Mouse (Mus musculus) heart, embryonic 13.5 days (tissue): ENCODE data around the gene Fgfr2. TPM values are rescaled to one million over a fixed set of nuclear protein-coding genes. Genes with fewer than 3 reads are reported as not detected.

Source experiments
- ATAC-seq: fragments of 200-750 bp; cut with Nextera tagmentation; 2 replicates; pipeline ENCODE4 v1.8.0; 2017; ENCODE audit warnings: moderate TSS enrichment; ENCODE audit not compliant: insufficient number of reproducible peaks, low FRiP score, low TSS enrichment; ENCODE audit errors: extremely low read depth
- H3K27ac ChIP-seq: fragments of 300-500 bp; sonication (generic); replicated peaks from 2 replicates; pipeline ENCODE4 v1.5.1; 2015; ENCODE audit warnings: moderate library complexity, mild to moderate bottlenecking, inconsistent platforms
- H3K27me3 ChIP-seq: fragments of 300-500 bp; sonication (generic); replicated peaks from 2 replicates; pipeline ENCODE4 v1.6.1; 2015; ENCODE audit warnings: mild to moderate bottlenecking, inconsistent platforms
- H3K36me3 ChIP-seq: fragments of 300-500 bp; sonication (generic); 2 replicates; pipeline ENCODE4 v1.6.1; 2015; ENCODE audit warnings: mild to moderate bottlenecking, inconsistent platforms
- H3K4me1 ChIP-seq: fragments of 300-500 bp; sonication (generic); 2 replicates; pipeline ENCODE4 v1.6.1; 2015; ENCODE audit warnings: inconsistent platforms
- H3K4me2 ChIP-seq: fragments of 300-500 bp; sonication (generic); 2 replicates; pipeline ENCODE4 v1.6.1; 2015; ENCODE audit warnings: inconsistent platforms, mild to moderate bottlenecking, moderate library complexity
- H3K4me3 ChIP-seq: fragments of 300-500 bp; sonication (generic); 2 replicates; pipeline ENCODE4 v1.5.1; 2015; ENCODE audit warnings: moderate library complexity, mild to moderate bottlenecking, inconsistent platforms
- H3K9ac ChIP-seq: fragments of 300-500 bp; sonication (generic); 2 replicates; pipeline ENCODE4 v1.6.1; 2015; ENCODE audit warnings: inconsistent platforms, mild to moderate bottlenecking, moderate library complexity
- H3K9me3 ChIP-seq: fragments of 300-500 bp; sonication (generic); 2 replicates; pipeline ENCODE4 v1.6.1; 2016; ENCODE audit warnings: inconsistent platforms
- WGBS: fragments of 180-500 bp; shearing (Covaris S2); methylation state at CpG from one replicate; pipeline ENCODE4 v1.1.7; 2015; ENCODE audit warnings: mixed read lengths; 5-methylcytosine and 5-hydroxymethylcytosine counted together
- polyA plus RNA-seq: library from polyadenylated mRNA; unstranded; fragments of >200 nt; fragmentation: Nextera tagmentation; extraction: Ambion mirVana; gene quantifications from 2 replicates; pipeline ENCODE4 v1.2.1, GENCODE M21; 2015

Gene Fgfr2
- polyA plus RNA-seq, 1 experiment from 2014 or later, result 22.5 TPM

DNA sequence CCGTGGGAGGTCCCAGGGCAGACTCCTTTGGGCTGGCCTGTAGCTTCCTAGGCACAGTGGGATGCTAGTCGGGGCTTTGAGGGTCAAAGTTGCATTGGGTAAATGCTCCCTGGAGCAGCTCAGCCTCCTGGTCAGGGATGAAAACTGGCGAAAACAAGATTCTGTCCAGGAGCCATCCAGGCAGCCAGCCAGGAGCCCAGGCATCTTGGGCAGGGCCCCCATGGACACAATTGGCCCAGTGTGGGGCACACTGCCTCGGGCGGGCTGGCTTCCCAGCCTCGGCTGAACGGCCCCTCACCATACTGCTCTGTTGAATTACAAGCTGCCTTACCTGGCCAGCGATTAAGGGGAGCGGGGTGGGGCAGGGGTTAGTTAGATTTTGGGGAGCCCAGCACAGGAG, 430.4 kb downstream of the Fgfr2 start:
- no peaks in the 10 kb centered on the region for H3K27me3 ChIP-seq
- H3K36me3 ChIP-seq, result peaks cover 6% of the 10 kb centered on the region; the same call in 1 of the 2 replicates
- H3K27ac ChIP-seq, result no peak overlapping the region
- H3K4me3 ChIP-seq, result no peak overlapping the region
- no peaks in the 10 kb centered on the region for H3K9me3 ChIP-seq
- no peak overlapping the region for H3K9ac ChIP-seq
- no peak overlapping the region for H3K4me2 ChIP-seq
- 70% methylated on average over 9 of the region's 9 CpGs for WGBS
- ATAC-seq, result no peak
- peaks cover 27% of the 10 kb centered on the region for H3K4me1 ChIP-seq

GRCm38 (mm10) chr7:132690716-132691472, 432.3 kb downstream of the Fgfr2 start:
- no peak overlapping the region for H3K27ac ChIP-seq

DNA sequence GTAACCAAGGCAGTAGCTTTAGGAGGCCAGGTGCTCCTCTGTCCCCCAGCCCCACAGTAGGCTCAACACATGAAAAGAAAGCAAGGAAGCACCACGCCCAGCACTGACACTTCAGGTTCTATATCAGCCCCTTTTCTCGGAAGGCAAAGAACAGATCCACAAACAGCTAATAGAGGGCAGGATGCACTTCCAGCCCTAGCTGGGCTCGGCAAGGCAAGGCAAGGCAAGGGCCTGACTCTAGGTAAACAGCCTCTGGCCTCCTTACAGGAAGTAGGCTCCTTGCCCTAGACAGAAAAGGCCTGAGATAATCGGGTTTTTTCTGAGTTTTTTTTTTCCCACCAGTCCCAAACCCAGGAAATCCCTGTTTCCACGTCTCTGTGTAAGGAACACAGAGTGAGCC, 433.4 kb downstream of the Fgfr2 start:
- Histone ChIP-seq H3K4me3 (no peak overlapping the region), H3K27me3 (no peaks in the 10 kb centered on the region), H3K36me3 (peaks cover 3% of the 10 kb centered on the region; the same call in 1 of the 2 replicates), H3K4me1 (peaks cover 40% of the 10 kb centered on the region), H3K9me3 (no peaks in the 10 kb centered on the region), H3K4me2 (no peak overlapping the region), H3K27ac (peak overlapping the region; percentile 81), H3K9ac (0 out of 2 replicates have a peak overlapping the region, but pooled peaks have one; percentile 7)
- 56% methylated on average over 5 of the region's 5 CpGs for WGBS
- no peak for ATAC-seq

More at GRCm38 (mm10) chr7:132690716-132691472, 432.3 kb downstream of the Fgfr2 start:
- no peak for ATAC-seq
- no peak overlapping the region for H3K4me3 ChIP-seq
- 83% methylated on average over 14 of the region's 14 CpGs for WGBS
- peaks cover 40% of the 10 kb centered on the region for H3K4me1 ChIP-seq
- no peaks in the 10 kb centered on the region for H3K9me3 ChIP-seq
- no peaks in the 10 kb centered on the region for H3K27me3 ChIP-seq
- H3K9ac ChIP-seq, result no peak overlapping the region
- H3K36me3 ChIP-seq, result peaks cover 6% of the 10 kb centered on the region; the same call in 1 of the 2 replicates
- H3K4me2 ChIP-seq, result no peak overlapping the region

DNA sequence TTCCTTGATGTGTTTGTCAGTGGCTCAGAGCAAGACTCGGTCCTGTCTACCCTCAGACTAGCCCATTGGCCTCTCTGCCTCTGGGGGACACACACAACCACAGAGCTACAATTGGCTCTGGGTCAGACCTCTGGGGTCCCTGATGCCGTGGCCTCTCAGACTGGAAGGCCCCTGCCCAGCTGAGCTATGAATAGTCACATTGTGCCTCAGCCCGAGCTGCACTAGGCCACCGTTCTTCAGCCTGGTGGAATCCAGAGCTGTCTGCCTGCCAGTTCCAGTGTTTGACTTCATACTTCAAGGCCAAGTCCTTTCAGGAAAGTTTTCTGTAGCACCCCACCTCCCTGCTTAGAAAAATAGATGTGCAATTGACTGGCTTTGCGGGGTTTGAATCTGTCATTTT, 434.4 kb downstream of the Fgfr2 start:
- peak overlapping the region; percentile 45 for H3K9ac ChIP-seq
- H3K4me2 ChIP-seq, result no peak overlapping the region
- WGBS, result 35% methylated on average over 5 of the region's 5 CpGs
- no peaks in the 10 kb centered on the region for H3K36me3 ChIP-seq
- no peak overlapping the region for H3K4me3 ChIP-seq
- no peak for ATAC-seq
- H3K4me1 ChIP-seq, result peaks cover 42% of the 10 kb centered on the region
- no peaks in the 10 kb centered on the region for H3K27me3 ChIP-seq
- H3K27ac ChIP-seq, result peak overlapping the region; percentile 81
- no peaks in the 10 kb centered on the region for H3K9me3 ChIP-seq

- no peak overlapping the region for H3K4me3 ChIP-seq
- no peak overlapping the region for H3K4me2 ChIP-seq
- H3K27ac ChIP-seq, result peak overlapping the region; percentile 81; the same call in 1 of the 2 replicates
- H3K27me3 ChIP-seq, result no peaks in the 10 kb centered on the region
- no peaks in the 10 kb centered on the region for H3K36me3 ChIP-seq
- H3K4me1 ChIP-seq, result peaks cover 50% of the 10 kb centered on the region
- no peak overlapping the region for H3K9ac ChIP-seq
- no peaks in the 10 kb centered on the region for H3K9me3 ChIP-seq
- ATAC-seq, result no peak
- 29% methylated on average over 2 of the region's 2 CpGs for WGBS
Observed at GRCm38 (mm10) chr7:132687897-132688296, 435.3 kb downstream of the Fgfr2 start.

GRCm38 (mm10) chr7:132686515-132686914, 436.6 kb downstream of the Fgfr2 start:
- Histone ChIP-seq H3K36me3 (no peaks in the 10 kb centered on the region), H3K27ac (no peak overlapping the region), H3K9me3 (no peaks in the 10 kb centered on the region), H3K9ac (no peak overlapping the region), H3K4me1 (peaks cover 55% of the 10 kb centered on the region), H3K27me3 (no peaks in the 10 kb centered on the region), H3K4me2 (no peak overlapping the region), H3K4me3 (no peak overlapping the region)
- WGBS, result 64% methylated on average over 3 of the region's 3 CpGs
- no peak for ATAC-seq

DNA sequence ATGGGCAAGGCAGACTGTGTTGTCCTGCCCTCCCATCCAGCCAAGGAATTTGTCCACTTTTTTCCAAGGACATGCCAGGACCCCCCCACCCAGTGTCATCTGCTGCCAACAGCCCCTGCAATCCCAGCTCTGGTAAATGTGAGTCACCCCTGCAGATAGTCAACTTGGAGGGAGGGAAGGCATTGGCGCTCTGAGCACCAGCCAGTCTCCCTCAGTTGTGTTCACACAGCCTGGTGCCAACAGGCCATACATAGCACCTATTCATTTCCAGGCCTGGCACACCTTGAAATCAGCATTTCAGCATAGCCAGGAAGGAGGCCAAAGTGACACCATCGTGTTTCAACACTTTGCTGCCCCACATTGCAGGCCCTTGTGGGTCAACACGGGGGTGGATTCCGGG, 439.2 kb downstream of the Fgfr2 start:
- no peaks in the 10 kb centered on the region for H3K9me3 ChIP-seq
- H3K27me3 ChIP-seq, result no peaks in the 10 kb centered on the region
- no peak overlapping the region for H3K27ac ChIP-seq
- no peak overlapping the region for H3K4me2 ChIP-seq
- 62% methylated on average over 4 of the region's 4 CpGs for whole genome bisulfite sequencing
- H3K36me3 ChIP-seq, result no peaks in the 10 kb centered on the region
- H3K9ac ChIP-seq, result no peak overlapping the region
- peaks cover 46% of the 10 kb centered on the region for H3K4me1 ChIP-seq
- no peak for ATAC-seq
- no peak overlapping the region for H3K4me3 ChIP-seq

DNA sequence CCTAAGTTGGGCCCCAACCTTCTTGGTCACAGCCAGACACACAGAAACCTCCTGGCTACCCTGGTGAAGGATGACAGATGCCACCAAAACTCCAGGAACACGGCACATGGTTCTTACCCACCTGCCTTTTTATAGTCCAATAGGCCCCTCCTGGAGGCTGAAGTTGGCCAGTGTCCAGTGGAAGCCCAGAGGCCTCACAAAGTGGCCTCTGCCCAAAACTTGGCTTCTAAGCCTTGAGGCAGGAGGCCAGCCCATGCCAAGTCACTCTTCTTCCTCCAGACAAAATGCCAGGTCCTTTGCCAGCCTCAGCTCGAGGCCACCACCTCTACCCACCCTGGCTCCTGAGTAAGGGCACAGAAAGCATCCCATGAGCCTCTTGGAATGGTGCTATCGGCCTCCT, 440.2 kb downstream of the Fgfr2 start:
- Histone ChIP-seq H3K4me3 (no peak overlapping the region), H3K27ac (no peak overlapping the region), H3K4me1 (peaks cover 35% of the 10 kb centered on the region), H3K9ac (no peak overlapping the region), H3K27me3 (no peaks in the 10 kb centered on the region), H3K9me3 (no peaks in the 10 kb centered on the region), H3K36me3 (no peaks in the 10 kb centered on the region), H3K4me2 (no peak overlapping the region)
- 60% methylated on average over 3 of the region's 3 CpGs for WGBS
- ATAC-seq, result no peak

DNA sequence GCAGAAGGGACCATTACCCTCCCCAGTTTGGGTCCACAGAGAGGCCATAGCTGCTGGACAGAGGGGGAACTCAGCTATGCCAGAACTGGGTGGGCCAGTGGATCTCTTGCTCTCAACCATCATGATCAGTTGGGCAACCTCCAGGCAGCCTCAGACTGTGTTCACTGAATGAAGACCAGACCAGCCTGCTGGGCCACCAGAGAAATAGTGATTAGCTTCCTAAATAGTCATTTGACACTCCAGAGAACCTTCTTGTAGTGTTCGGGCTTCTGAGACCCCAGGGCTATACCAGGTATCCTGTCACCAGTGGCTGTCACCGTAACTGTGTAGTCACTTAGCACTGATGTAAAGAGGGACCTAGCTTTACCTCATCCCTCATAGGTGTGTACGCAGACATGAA, 440.8 kb downstream of the Fgfr2 start:
- H3K4me2 ChIP-seq, result no peak overlapping the region
- peaks cover 30% of the 10 kb centered on the region for H3K4me1 ChIP-seq
- H3K9ac ChIP-seq, result no peak overlapping the region
- no peak for ATAC-seq
- no peaks in the 10 kb centered on the region for H3K36me3 ChIP-seq
- WGBS, result 81% methylated on average over 3 of the region's 3 CpGs
- H3K9me3 ChIP-seq, result no peaks in the 10 kb centered on the region
- H3K27ac ChIP-seq, result no peak overlapping the region
- H3K4me3 ChIP-seq, result no peak overlapping the region
- H3K27me3 ChIP-seq, result no peaks in the 10 kb centered on the region

DNA sequence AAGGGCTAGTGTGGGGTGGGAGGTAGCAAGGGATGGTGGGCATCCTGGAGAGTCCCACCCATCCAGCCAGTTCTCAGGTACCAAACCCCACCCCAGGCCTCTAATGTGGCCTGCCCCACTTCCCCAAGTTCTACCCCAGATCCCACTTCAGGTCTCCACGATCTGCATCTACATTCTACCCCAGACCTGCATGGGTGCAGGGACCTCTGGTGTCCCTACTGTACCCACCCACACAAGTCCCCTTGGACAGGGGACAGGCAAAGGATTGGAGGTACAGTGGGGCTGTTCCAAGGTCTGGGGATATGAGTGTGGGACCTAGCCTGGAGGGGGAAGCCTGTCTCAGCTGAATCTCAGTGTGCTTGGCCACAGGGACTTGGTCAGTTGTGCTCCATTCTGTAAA, 441.3 kb downstream of the Fgfr2 start:
- WGBS, result 78% methylated on average over 1 of the region's 1 CpGs
- Histone ChIP-seq H3K36me3 (no peaks in the 10 kb centered on the region), H3K4me2 (no peak overlapping the region), H3K4me1 (peaks cover 25% of the 10 kb centered on the region), H3K9ac (no peak overlapping the region), H3K9me3 (no peaks in the 10 kb centered on the region), H3K27ac (no peak overlapping the region), H3K27me3 (no peaks in the 10 kb centered on the region), H3K4me3 (no peak overlapping the region)
- no peak for ATAC-seq

DNA sequence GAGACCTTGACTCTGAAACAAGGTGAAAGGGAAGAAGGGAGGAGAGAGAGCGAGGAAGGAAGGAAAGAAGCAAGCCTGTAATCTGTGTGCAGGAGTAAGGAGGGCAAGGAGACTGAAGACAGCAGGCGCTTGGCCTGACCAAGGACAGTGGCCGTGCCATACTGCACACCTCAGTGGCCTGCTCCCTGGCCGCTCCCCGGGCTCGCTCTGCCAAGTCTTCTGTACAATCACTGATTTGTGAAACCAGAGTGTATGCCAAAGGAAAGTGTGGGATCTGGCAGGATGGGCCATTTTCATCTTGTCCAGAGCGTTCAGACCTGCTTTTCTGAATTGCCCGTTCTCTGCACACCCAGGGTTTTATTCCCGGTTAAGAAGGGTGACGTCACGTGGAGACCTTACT, 441.9 kb downstream of the Fgfr2 start:
- ATAC-seq, result no peak
- Histone ChIP-seq H3K4me3 (no peak overlapping the region), H3K36me3 (no peaks in the 10 kb centered on the region), H3K4me2 (no peak overlapping the region), H3K4me1 (peaks cover 20% of the 10 kb centered on the region), H3K27me3 (no peaks in the 10 kb centered on the region), H3K9me3 (no peaks in the 10 kb centered on the region), H3K9ac (no peak overlapping the region), H3K27ac (no peak overlapping the region)
- WGBS, result 82% methylated on average over 11 of the region's 11 CpGs

GRCm38 (mm10) chr7:132679549-132679948, 443.6 kb downstream of the Fgfr2 start:
- Histone ChIP-seq H3K27ac (no peak overlapping the region), H3K27me3 (no peaks in the 10 kb centered on the region), H3K36me3 (no peaks in the 10 kb centered on the region), H3K4me1 (peaks cover 23% of the 10 kb centered on the region), H3K9me3 (no peaks in the 10 kb centered on the region), H3K9ac (no peak overlapping the region), H3K4me3 (no peak overlapping the region), H3K4me2 (no peak overlapping the region)
- ATAC-seq, result no peak
- 67% methylated on average over 6 of the region's 6 CpGs for WGBS
